Mouse (Mus musculus) pancreas, adult 10 weeks (tissue): ENCODE measurements around the gene 1700013G24Rik. TPM values are rescaled to one million over a fixed set of nuclear protein-coding genes. Genes with fewer than 3 reads are reported as not detected.

Experiments used
- polyA plus RNA-seq: library from polyadenylated mRNA; stranded (reverse); fragments of 350-450 nt; fragmentation: Illumina TruSeq; extraction: RNeasy Lipid Tissue Mini Kit (QIAGEN cat#74804); gene quantifications from one replicate; pipeline ENCODE4 v1.2.3, GENCODE M21; 2015; ENCODE audit warnings: low read depth, low replicate concordance; ENCODE audit not compliant: insufficient read depth

Gene 1700013G24Rik
- polyA plus RNA-seq = not detected

GRCm38 (mm10) chr4:137453234-137453767, at the start of gene 1700013G24Rik:
1700013G24Rik (plus strand) TSS chr4:137453284.

GRCm38 (mm10) chr4:137409691-137410090, 43.4 kb upstream of the 1700013G24Rik start, which contains the start of gene Cela3a:
Cela3a (minus strand) TSS chr4:137409791.

GRCm38 (mm10) chr4:137430502-137430901, 22.6 kb upstream of the 1700013G24Rik start, which contains the start of gene Cela3b:
Cela3b (minus strand) TSS chr4:137430540.

GRCm38 (mm10) chr4:137468260-137469080, 15.4 kb downstream of the 1700013G24Rik start, which contains the start of gene Hspg2:
Hspg2 (plus strand) TSS chr4:137468769.

Other genes with a start within 250 kb of the 1700013G24Rik start
- 6.8 TPM for gene Wnt4, start 175.8 kb upstream of the 1700013G24Rik start, polyA plus RNA-seq
- 58.1 TPM for gene Cdc42, start 95.6 kb upstream of the 1700013G24Rik start, polyA plus RNA-seq
- gene Cela3a, start 43.5 kb upstream of the 1700013G24Rik start, polyA plus RNA-seq = 22.1 TPM
- gene Cela3b, start 22.7 kb upstream of the 1700013G24Rik start, polyA plus RNA-seq = 23,927 TPM
- 60.2 TPM for gene Hspg2, start 15.5 kb downstream of the 1700013G24Rik start, polyA plus RNA-seq
- gene Ldlrad2, start 121.3 kb downstream of the 1700013G24Rik start, polyA plus RNA-seq = not detected
- gene Usp48, start 140.5 kb downstream of the 1700013G24Rik start, polyA plus RNA-seq = 52.4 TPM
- gene Rap1gap, start 211.4 kb downstream of the 1700013G24Rik start, polyA plus RNA-seq = 215 TPM